Mouse (Mus musculus) forebrain, postnatal 0 days (tissue): ENCODE results near the gene Gadd45g. TPM values are rescaled to one million over a fixed set of nuclear protein-coding genes. Genes with fewer than 3 reads are reported as not detected.

Source experiments
- ATAC-seq: fragments of 200-750 bp; cut with Nextera tagmentation; 2 replicates; pipeline ENCODE4 v1.8.0; 2017; ENCODE audit warnings: mild to moderate bottlenecking, moderate library complexity
- DNase-seq: peaks from one replicate; pipeline ENCODE4 v3.0.0-alpha.2; 2015
- H3K27ac ChIP-seq: fragments of 300-500 bp; sonication (generic); 2 replicates; pipeline ENCODE4 v1.5.1; 2014; ENCODE audit warnings: low read depth, mild to moderate bottlenecking, antibody characterized with exemption, low read length, moderate library complexity, mixed read lengths
- H3K27me3 ChIP-seq: fragments of 300-500 bp; sonication (generic); 2 replicates; pipeline ENCODE4 v1.6.1; 2014; ENCODE audit warnings: mild to moderate bottlenecking, low read length, mixed read lengths; ENCODE audit not compliant: insufficient read depth
- H3K36me3 ChIP-seq: fragments of 300-500 bp; sonication (generic); 2 replicates; pipeline ENCODE4 v1.6.1; 2014; ENCODE audit warnings: mild to moderate bottlenecking, moderate library complexity; ENCODE audit not compliant: insufficient read depth
- H3K4me1 ChIP-seq: fragments of 300-500 bp; sonication (generic); 2 replicates; pipeline ENCODE4 v1.6.1; 2014; ENCODE audit warnings: antibody characterized with exemption; ENCODE audit not compliant: insufficient read depth
- H3K4me2 ChIP-seq: fragments of 300-500 bp; sonication (generic); 2 replicates; pipeline ENCODE4 v1.6.1; 2014; ENCODE audit warnings: low read depth, mild to moderate bottlenecking, moderate library complexity
- H3K4me3 ChIP-seq: fragments of 300-500 bp; sonication (generic); 2 replicates; pipeline ENCODE4 v1.5.1; 2014; ENCODE audit warnings: low read depth, low read length, mixed read lengths
- H3K9ac ChIP-seq: fragments of 300-500 bp; sonication (generic); 2 replicates; pipeline ENCODE4 v1.6.1; 2014; ENCODE audit warnings: mild to moderate bottlenecking
- H3K9me3 ChIP-seq: fragments of 300-500 bp; sonication (generic); 2 replicates; pipeline ENCODE4 v1.6.1; 2016; ENCODE audit warnings: low read length
- CTCF ChIP-seq: sonication (generic); IDR thresholded peaks from 2 replicates; pipeline ENCODE4 v1.5.1; 2016; ENCODE audit warnings: antibody characterized with exemption, control low read depth, low read depth
- WGBS: fragments of 180-500 bp; shearing (Covaris S2); extraction: QIAGEN DNeasy Blood & Tissue Kit; methylation state at CpG from one replicate; pipeline ENCODE4 v1.1.7; 2014; 5-methylcytosine and 5-hydroxymethylcytosine counted together
- polyA plus RNA-seq: library from polyadenylated mRNA; unstranded; fragments of >200 nt; fragmentation: Nextera tagmentation; extraction: Ambion mirVana; gene quantifications from 2 replicates; pipeline ENCODE4 v1.2.1, GENCODE M21; 2015
- total RNA-seq: library from RNA; depleted of rRNA; stranded (reverse); fragments of >200 nt; gene quantifications from 2 replicates; pipeline ENCODE4 v1.2.3, GENCODE M21; 2014

Gadd45g gene
- total and polyA plus RNA-seq, 2 experiments from 2014 or later = 13.9 to 34.3 TPM

GRCm38 (mm10) chr13:51876131-51876530 is 29.7 kb downstream of the Gadd45g start:
- ATAC-seq = no peak
- Histone ChIP-seq H3K27me3 (no peaks in the 10 kb centered on the region), H3K4me1 (no peaks in the 10 kb centered on the region), H3K9me3 (no peaks in the 10 kb centered on the region), H3K9ac (no peak overlapping the region), H3K4me2 (no peak overlapping the region), H3K4me3 (no peak overlapping the region), H3K27ac (no peak overlapping the region), H3K36me3 (no peaks in the 10 kb centered on the region)
- no peak for DNase-seq
- no peak for TF ChIP-seq CTCF
- WGBS = 78% methylated on average over 12 of the region's 12 CpGs

- H3K36me3 ChIP-seq = no peaks in the 10 kb centered on the region
- no peaks in the 10 kb centered on the region for H3K27me3 ChIP-seq
- ATAC-seq = no peak
- TF ChIP-seq CTCF = no peak
- H3K9me3 ChIP-seq = no peaks in the 10 kb centered on the region
- no peak overlapping the region for H3K27ac ChIP-seq
- no peak overlapping the region for H3K4me3 ChIP-seq
- no peaks in the 10 kb centered on the region for H3K4me1 ChIP-seq
- no peak overlapping the region for H3K4me2 ChIP-seq
- no peak for DNase-seq
- 28% methylated on average over 8 of the region's 8 CpGs for WGBS
- H3K9ac ChIP-seq = no peak overlapping the region
These were observed 32.3 kb downstream of the Gadd45g start for GRCm38 (mm10) chr13:51878806-51879205.

GRCm38 (mm10) chr13:51879571-51879970 is 33.1 kb downstream of the Gadd45g start:
- Histone ChIP-seq H3K27ac (no peak overlapping the region), H3K4me2 (no peak overlapping the region), H3K4me1 (no peaks in the 10 kb centered on the region), H3K4me3 (no peak overlapping the region), H3K27me3 (no peaks in the 10 kb centered on the region), H3K9ac (no peak overlapping the region), H3K36me3 (no peaks in the 10 kb centered on the region), H3K9me3 (no peaks in the 10 kb centered on the region)
- TF ChIP-seq CTCF = no peak
- ATAC-seq = no peak
- 89% methylated on average over 3 of the region's 3 CpGs for WGBS
- DNase-seq = no peak

- no peaks in the 10 kb centered on the region for H3K36me3 ChIP-seq
- H3K27me3 ChIP-seq = no peaks in the 10 kb centered on the region
- H3K4me1 ChIP-seq = no peaks in the 10 kb centered on the region
- no peaks in the 10 kb centered on the region for H3K9me3 ChIP-seq
- TF ChIP-seq CTCF = no peak
- H3K9ac ChIP-seq = no peak overlapping the region
- 85% methylated on average over 4 of the region's 4 CpGs for WGBS
- no peak overlapping the region for H3K4me2 ChIP-seq
- H3K27ac ChIP-seq = no peak overlapping the region
- DNase-seq (no peak), ATAC-seq (no peak)
- H3K4me3 ChIP-seq = no peak overlapping the region
These were observed 33.5 kb downstream of the Gadd45g start for GRCm38 (mm10) chr13:51880019-51880418.

- Histone ChIP-seq H3K4me2 (no peak overlapping the region), H3K4me1 (no peaks in the 10 kb centered on the region), H3K9me3 (no peaks in the 10 kb centered on the region), H3K27me3 (no peaks in the 10 kb centered on the region), H3K27ac (no peak overlapping the region), H3K9ac (no peak overlapping the region), H3K36me3 (no peaks in the 10 kb centered on the region), H3K4me3 (no peak overlapping the region)
- no peak for ATAC-seq
- 74% methylated on average over 11 of the region's 11 CpGs for WGBS
- no peak for TF ChIP-seq CTCF
- no peak for DNase-seq
These were observed 35.0 kb downstream of the Gadd45g start for GRCm38 (mm10) chr13:51881271-51882128.

- DNase-seq (no peak), ATAC-seq (no peak)
- Histone ChIP-seq H3K4me2 (no peak overlapping the region), H3K4me1 (no peaks in the 10 kb centered on the region), H3K9me3 (no peaks in the 10 kb centered on the region), H3K36me3 (no peaks in the 10 kb centered on the region), H3K27ac (no peak overlapping the region), H3K9ac (no peak overlapping the region), H3K4me3 (no peak overlapping the region), H3K27me3 (no peaks in the 10 kb centered on the region)
- 84% methylated on average over 3 of the region's 3 CpGs for WGBS
- TF ChIP-seq CTCF = no peak
These were observed 35.7 kb downstream of the Gadd45g start for GRCm38 (mm10) chr13:51882218-51882617.

GRCm38 (mm10) chr13:51884250-51884649 is 37.8 kb downstream of the Gadd45g start:
- Histone ChIP-seq H3K36me3 (no peaks in the 10 kb centered on the region), H3K4me1 (no peaks in the 10 kb centered on the region), H3K27me3 (no peaks in the 10 kb centered on the region), H3K4me2 (no peak overlapping the region), H3K4me3 (no peak overlapping the region), H3K9me3 (no peaks in the 10 kb centered on the region), H3K27ac (no peak overlapping the region), H3K9ac (no peak overlapping the region)
- TF ChIP-seq CTCF = no peak
- DNase-seq = no peak
- ATAC-seq = no peak
- WGBS = 76% methylated on average over 5 of the region's 5 CpGs
